Mouse (Mus musculus) liver, embryonic 16.5 days (tissue): ENCODE measurements around the gene Frmpd2. TPM values are rescaled to one million over a fixed set of nuclear protein-coding genes. Genes with fewer than 3 reads are reported as not detected.

ENCODE experiments used
- ATAC-seq: fragments of 200-750 bp; cut with Nextera tagmentation; 2 replicates; pipeline ENCODE4 v1.8.0; 2017; ENCODE audit warnings: low read depth, mild to moderate bottlenecking, moderate number of reproducible peaks, moderate library complexity
- H3K27ac ChIP-seq: fragments of 300-500 bp; sonication (generic); 2 replicates; pipeline ENCODE4 v1.5.1; 2014; ENCODE audit warnings: mild to moderate bottlenecking, low read length
- H3K27me3 ChIP-seq: fragments of 300-500 bp; sonication (generic); 2 replicates; pipeline ENCODE4 v1.6.1; 2014; ENCODE audit warnings: low read depth, low read length, mixed read lengths; ENCODE audit not compliant: control insufficient read depth, insufficient read depth
- H3K36me3 ChIP-seq: fragments of 300-500 bp; sonication (generic); 2 replicates; pipeline ENCODE4 v1.6.1; 2014; ENCODE audit warnings: mild to moderate bottlenecking; ENCODE audit not compliant: control insufficient read depth, insufficient read depth
- H3K4me1 ChIP-seq: fragments of 300-500 bp; sonication (generic); 2 replicates; pipeline ENCODE4 v1.6.1; 2014; ENCODE audit warnings: low read depth, low read length, mixed read lengths; ENCODE audit not compliant: control insufficient read depth
- H3K4me2 ChIP-seq: fragments of 300-500 bp; sonication (generic); 2 replicates; pipeline ENCODE4 v1.6.1; 2014; ENCODE audit warnings: low read depth, low read length, mixed read lengths
- H3K4me3 ChIP-seq: fragments of 300-500 bp; sonication (generic); 2 replicates; pipeline ENCODE4 v1.5.1; 2014; ENCODE audit warnings: low read depth, mild to moderate bottlenecking, low read length
- H3K9ac ChIP-seq: fragments of 300-500 bp; sonication (generic); 2 replicates; pipeline ENCODE4 v1.6.1; 2014; ENCODE audit warnings: low read depth, low read length
- H3K9me3 ChIP-seq: fragments of 300-500 bp; sonication (generic); replicated peaks from 2 replicates; pipeline ENCODE4 v1.6.1; 2016; ENCODE audit warnings: low read length; ENCODE audit not compliant: control insufficient read depth
- WGBS: fragments of 180-500 bp; shearing (Covaris S2); extraction: QIAGEN DNeasy Blood & Tissue Kit; methylation state at CpG from one replicate; pipeline ENCODE4 v1.1.7; 2014; ENCODE audit not compliant: insufficient replicate concordance; 5-methylcytosine and 5-hydroxymethylcytosine counted together
- polyA plus RNA-seq: library from polyadenylated mRNA; unstranded; fragments of >200 nt; fragmentation: Nextera tagmentation; extraction: Ambion mirVana; gene quantifications from 2 replicates; pipeline ENCODE4 v1.2.1, GENCODE M21; 2015

Gene Frmpd2
- polyA plus RNA-seq, 1 experiment from 2014 or later: not detected

- no peak overlapping the region for H3K4me2 ChIP-seq
- no peaks in the 10 kb centered on the region for H3K4me1 ChIP-seq
- no peak overlapping the region for H3K9ac ChIP-seq
- H3K27ac ChIP-seq: no peak overlapping the region
- no peaks in the 10 kb centered on the region for H3K36me3 ChIP-seq
- H3K4me3 ChIP-seq: no peak overlapping the region
- H3K27me3 ChIP-seq: no peaks in the 10 kb centered on the region
- no peak for ATAC-seq
- no peaks in the 10 kb centered on the region for H3K9me3 ChIP-seq
- 49% methylated on average over 12 of the region's 12 CpGs for WGBS
Observed at GRCm38 (mm10) chr14:33525272-33525983, 53.9 kb downstream of the Frmpd2 start.

DNA sequence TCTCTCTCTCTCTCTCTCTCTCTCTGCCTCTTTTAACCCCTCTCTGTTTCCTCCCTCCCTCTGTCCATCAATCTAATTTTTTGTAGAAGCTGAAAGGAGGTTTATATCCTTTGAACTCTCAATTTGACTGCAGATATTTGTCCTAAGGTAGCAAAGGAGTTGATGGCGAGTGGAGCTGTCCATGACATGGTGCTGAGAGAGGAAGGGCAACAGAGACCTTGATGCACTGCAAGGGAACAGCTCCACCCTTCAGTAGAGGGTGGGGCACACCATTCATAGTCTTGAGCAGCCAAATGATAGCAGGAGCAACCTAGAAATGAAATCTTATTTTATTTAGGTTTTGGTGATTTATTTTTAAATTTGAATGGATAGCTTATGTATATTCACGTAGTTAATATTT, 55.1 kb downstream of the Frmpd2 start:
- WGBS: 39% methylated on average over 2 of the region's 2 CpGs

DNA sequence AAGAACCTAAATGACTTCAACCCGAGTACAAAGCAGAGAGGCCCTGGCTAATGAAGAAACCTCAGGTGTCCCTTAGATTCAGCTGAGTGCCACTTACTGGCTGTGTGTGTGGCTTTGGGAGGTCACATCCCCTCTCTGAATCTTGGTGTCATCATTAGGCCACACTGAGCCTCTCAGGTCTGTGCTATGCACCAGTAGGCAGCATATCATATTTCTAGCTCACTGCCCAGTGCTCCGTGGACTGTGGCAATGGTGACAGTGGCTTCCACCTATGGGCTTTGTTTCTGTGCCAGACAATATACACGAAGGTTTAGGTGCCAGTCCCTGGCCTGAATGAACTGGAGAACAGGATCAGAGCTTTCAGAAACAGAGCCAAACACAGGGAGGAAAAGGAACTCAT, 56.4 kb downstream of the Frmpd2 start:
- no peak overlapping the region for H3K9ac ChIP-seq
- ATAC-seq: no peak
- H3K4me1 ChIP-seq: no peaks in the 10 kb centered on the region
- H3K36me3 ChIP-seq: no peaks in the 10 kb centered on the region
- no peak overlapping the region for H3K27ac ChIP-seq
- H3K9me3 ChIP-seq: no peaks in the 10 kb centered on the region
- 45% methylated on average over 3 of the region's 3 CpGs for WGBS
- no peak overlapping the region for H3K4me3 ChIP-seq
- no peaks in the 10 kb centered on the region for H3K27me3 ChIP-seq
- no peak overlapping the region for H3K4me2 ChIP-seq

More for the DNA sequence above, 55.1 kb downstream of the Frmpd2 start:
- Histone ChIP-seq H3K9ac (no peak overlapping the region), H3K4me3 (no peak overlapping the region), H3K36me3 (no peaks in the 10 kb centered on the region), H3K4me1 (no peaks in the 10 kb centered on the region), H3K27ac (no peak overlapping the region), H3K9me3 (no peaks in the 10 kb centered on the region), H3K27me3 (no peaks in the 10 kb centered on the region), H3K4me2 (no peak overlapping the region)
- ATAC-seq: no peak

- H3K9ac ChIP-seq: no peak overlapping the region
- H3K4me2 ChIP-seq: no peak overlapping the region
- no peak overlapping the region for H3K27ac ChIP-seq
- H3K9me3 ChIP-seq: no peaks in the 10 kb centered on the region
- no peak overlapping the region for H3K4me3 ChIP-seq
- no peak for ATAC-seq
- H3K36me3 ChIP-seq: no peaks in the 10 kb centered on the region
- 65% methylated on average over 8 of the region's 8 CpGs for WGBS
- H3K4me1 ChIP-seq: no peaks in the 10 kb centered on the region
- no peaks in the 10 kb centered on the region for H3K27me3 ChIP-seq
Observed at GRCm38 (mm10) chr14:33531331-33531912, 59.9 kb downstream of the Frmpd2 start.

DNA sequence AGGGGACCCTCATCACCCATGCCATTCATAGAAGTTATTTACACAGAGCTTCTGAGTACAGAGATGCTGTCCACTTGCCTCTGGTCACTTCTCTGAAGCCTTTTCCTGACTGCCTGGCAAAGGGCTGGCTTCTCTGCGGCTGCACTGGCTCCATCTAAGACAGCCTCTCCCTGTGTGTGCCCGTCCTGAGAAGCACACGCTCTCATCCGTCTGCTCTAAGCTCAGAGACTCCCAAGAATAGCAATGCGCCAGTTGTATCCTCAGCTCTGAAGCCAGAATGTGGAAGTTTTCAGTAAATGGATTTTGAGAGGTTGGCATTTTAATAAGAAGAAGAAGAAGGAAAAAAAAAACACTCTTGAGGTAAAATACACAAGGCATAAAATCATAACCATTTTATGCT, 61.3 kb downstream of the Frmpd2 start:
- no peak overlapping the region for H3K9ac ChIP-seq
- no peak for ATAC-seq
- no peak overlapping the region for H3K27ac ChIP-seq
- H3K4me1 ChIP-seq: no peaks in the 10 kb centered on the region
- H3K4me3 ChIP-seq: no peak overlapping the region
- 72% methylated on average over 5 of the region's 5 CpGs for WGBS
- H3K36me3 ChIP-seq: no peaks in the 10 kb centered on the region
- no peaks in the 10 kb centered on the region for H3K27me3 ChIP-seq
- no peak overlapping the region for H3K4me2 ChIP-seq
- H3K9me3 ChIP-seq: no peaks in the 10 kb centered on the region

DNA sequence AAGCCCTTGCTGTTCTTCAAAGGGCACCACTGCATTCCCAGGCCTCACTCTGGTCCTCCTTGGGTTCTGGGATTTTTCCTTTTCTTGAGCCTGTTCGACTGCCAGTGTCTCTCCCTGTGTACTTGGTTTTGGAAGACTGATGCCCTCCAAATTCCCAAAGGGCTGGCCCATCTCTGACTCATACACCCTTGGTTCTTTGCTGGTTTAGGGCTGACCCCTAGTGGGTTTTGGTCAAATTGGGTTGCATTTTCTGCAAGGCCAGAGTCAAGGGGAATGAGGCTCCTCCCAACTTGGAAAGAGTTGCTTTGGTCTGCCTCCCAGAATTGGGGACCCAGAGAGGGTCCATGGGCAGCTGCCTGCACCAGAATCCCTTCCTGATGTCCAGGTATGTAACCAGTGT, 62.0 kb downstream of the Frmpd2 start:
- H3K27me3 ChIP-seq: no peaks in the 10 kb centered on the region
- H3K9ac ChIP-seq: no peak overlapping the region
- H3K9me3 ChIP-seq: no peaks in the 10 kb centered on the region
- WGBS: 23% methylated on average over 1 of the region's 1 CpGs
- no peak overlapping the region for H3K4me3 ChIP-seq
- no peaks in the 10 kb centered on the region for H3K36me3 ChIP-seq
- no peak overlapping the region for H3K4me2 ChIP-seq
- H3K4me1 ChIP-seq: no peaks in the 10 kb centered on the region
- no peak overlapping the region for H3K27ac ChIP-seq
- ATAC-seq: no peak

GRCm38 (mm10) chr14:33535317-33535716, 63.8 kb downstream of the Frmpd2 start:
- ATAC-seq: no peak
- no peak overlapping the region for H3K9ac ChIP-seq
- H3K4me2 ChIP-seq: no peak overlapping the region
- no peak overlapping the region for H3K27ac ChIP-seq
- H3K4me3 ChIP-seq: no peak overlapping the region
- no peaks in the 10 kb centered on the region for H3K27me3 ChIP-seq
- no peaks in the 10 kb centered on the region for H3K4me1 ChIP-seq
- WGBS: 61% methylated on average over 6 of the region's 6 CpGs
- H3K36me3 ChIP-seq: no peaks in the 10 kb centered on the region
- H3K9me3 ChIP-seq: no peaks in the 10 kb centered on the region

GRCm38 (mm10) chr14:33539559-33540167, 68.2 kb downstream of the Frmpd2 start:
- Histone ChIP-seq H3K4me3 (no peak overlapping the region), H3K27me3 (no peaks in the 10 kb centered on the region), H3K9ac (no peak overlapping the region), H3K27ac (no peak overlapping the region), H3K36me3 (no peaks in the 10 kb centered on the region), H3K4me2 (no peak overlapping the region), H3K9me3 (no peaks in the 10 kb centered on the region), H3K4me1 (no peaks in the 10 kb centered on the region)
- no peak for ATAC-seq
- 67% methylated on average over 7 of the region's 7 CpGs for WGBS

DNA sequence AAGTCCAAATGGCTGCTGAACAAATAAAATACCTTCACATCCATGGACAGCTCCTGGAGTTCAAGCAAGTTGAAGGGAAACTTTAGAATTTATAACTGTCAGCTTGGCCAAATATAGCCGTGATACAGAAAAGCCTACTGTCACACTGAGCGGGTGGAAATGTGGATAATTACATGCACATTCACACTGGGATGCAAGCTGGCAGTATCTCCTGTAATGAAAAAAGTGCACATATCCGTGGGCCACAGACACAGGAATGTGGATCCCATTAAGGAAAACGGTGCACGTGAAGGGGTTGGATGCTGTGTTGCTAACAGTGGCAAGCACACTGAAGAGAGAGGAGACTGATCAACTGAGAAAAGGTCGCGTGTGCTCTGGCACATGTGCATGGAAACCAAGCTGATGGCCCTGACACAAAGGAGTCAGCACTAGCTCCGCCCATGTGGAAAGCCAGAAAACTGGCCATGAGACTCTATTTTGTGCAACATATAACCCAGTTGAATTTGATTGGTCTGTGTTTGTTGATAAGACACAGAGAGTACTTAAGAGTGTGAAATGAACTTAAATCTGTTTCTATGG, 74.2 kb downstream of the Frmpd2 start:
- Histone ChIP-seq H3K9ac (no peak overlapping the region), H3K27me3 (no peaks in the 10 kb centered on the region), H3K4me2 (no peak overlapping the region), H3K4me3 (no peak overlapping the region), H3K36me3 (no peaks in the 10 kb centered on the region), H3K27ac (no peak overlapping the region), H3K9me3 (no peaks in the 10 kb centered on the region), H3K4me1 (no peaks in the 10 kb centered on the region)
- no peak for ATAC-seq
- WGBS: 61% methylated on average over 8 of the region's 8 CpGs
